ENCODE assay signal across 7 mouse cellular contexts in the genomic region with DNA sequence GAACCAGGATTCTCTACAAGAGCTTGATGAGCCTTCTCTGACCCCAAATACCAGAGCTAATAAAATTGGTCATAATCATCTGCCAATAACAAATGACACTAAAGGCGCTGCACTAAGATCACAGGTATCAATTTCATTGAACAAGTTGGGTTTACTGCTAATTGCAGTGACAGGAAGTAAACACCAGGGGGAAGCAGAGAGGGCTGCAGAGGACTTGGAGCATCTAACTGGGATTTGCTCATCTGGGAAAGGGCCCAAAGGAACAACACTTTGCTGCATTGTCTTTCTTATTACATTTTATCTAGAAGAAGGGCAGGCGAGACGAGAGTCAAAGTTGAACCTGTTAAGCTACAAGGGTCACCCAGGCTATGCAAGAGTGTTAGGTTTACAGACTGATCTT. TPM values are rescaled to one million over a fixed set of nuclear protein-coding genes. Genes with fewer than 3 reads are reported as not detected.
DNase-seq lines count a peak whose midpoint lies in the region; ATAC-seq and TF ChIP-seq lines count a peak whose summit lies in the region.

No protein-coding gene starts in this region.

- H3K36me3 ChIP-seq in C2C12 (ENCODE audit: control insufficient read depth, insufficient read depth), result peaks cover 19% of the 10 kb centered on the region
- peaks cover 91% of the 10 kb centered on the region for H3K36me3 ChIP-seq in embryonic facial prominence, embryonic 14.5 days (ENCODE audit: control insufficient read depth, insufficient read depth, low read length)
- peaks cover 73% of the 10 kb centered on the region for H3K36me3 ChIP-seq in lung, embryonic 14.5 days (ENCODE audit: insufficient read depth)
- H3K36me3 ChIP-seq in small intestine, adult 2 months (ENCODE audit: control insufficient read depth, insufficient read depth, low read length), result peaks cover 40% of the 10 kb centered on the region

- H3K4me2 ChIP-seq in embryonic facial prominence, embryonic 14.5 days (ENCODE audit: low read depth, low read length), result no peak overlapping the region
- H3K4me2 ChIP-seq in lung, embryonic 14.5 days, result no peak overlapping the region

- H3K4me1 ChIP-seq in embryonic facial prominence, embryonic 14.5 days (ENCODE audit: control insufficient read depth, insufficient read depth, low read length), result no peaks in the 10 kb centered on the region
- H3K4me1 ChIP-seq in lung, embryonic 14.5 days (ENCODE audit: insufficient read depth), result no peaks in the 10 kb centered on the region
- H3K4me1 ChIP-seq in small intestine, adult 2 months (ENCODE audit: control insufficient read depth, insufficient read depth, insufficient read length, low read length), result peaks cover 1% of the 10 kb centered on the region; the same call in 1 of the 2 replicates

- no peak for ATAC-seq in embryonic facial prominence, embryonic 14.5 days (ENCODE audit: low read depth)
- no peak for ATAC-seq in lung, embryonic 14.5 days (ENCODE audit: insufficient read depth)

- TF ChIP-seq CTCF in C2C12 (IDR thresholded peaks at IDR 0.05; ENCODE audit: control insufficient read depth, insufficient read depth, insufficient read length), result peak; percentile 34
- TF ChIP-seq CTCF in lung, embryonic 14.5 days (IDR thresholded peaks at IDR 0.05; ENCODE audit: low read depth), result peak; percentile 90
- TF ChIP-seq CTCF in small intestine, adult 2 months (IDR thresholded peaks at IDR 0.05; ENCODE audit: extremely low read depth, insufficient read length, insufficient replicate concordance, low read depth, low read length), result peak; percentile 65; the same call in 1 of the 2 replicates

- H3K27me3 ChIP-seq in C2C12 (ENCODE audit: control insufficient read depth, insufficient read depth, insufficient read length), result no peaks in the 10 kb centered on the region
- no peaks in the 10 kb centered on the region for H3K27me3 ChIP-seq in embryonic facial prominence, embryonic 14.5 days (replicated peaks; ENCODE audit: control insufficient read depth, insufficient read depth, low read length)
- no peaks in the 10 kb centered on the region for H3K27me3 ChIP-seq in lung, embryonic 14.5 days (ENCODE audit: insufficient read depth, low read length)
- no peaks in the 10 kb centered on the region for H3K27me3 ChIP-seq in small intestine, adult 2 months (ENCODE audit: control insufficient read depth, insufficient read depth, low read length)

- peak; percentile 66 for DNase-seq in 416B (ENCODE audit: low read depth)
- peak; percentile 51 to 73 for DNase-seq in adrenal gland, postnatal 36 days
- DNase-seq in embryonic facial prominence, embryonic 14.5 days (ENCODE audit: low spot score), result peak; percentile 35
- DNase-seq in kidney, postnatal 25 days, result peak; percentile 49 to 65
- DNase-seq in lung, embryonic 14.5 days, result peak; percentile 68

- H3K27ac ChIP-seq in embryonic facial prominence, embryonic 14.5 days (replicated peaks; ENCODE audit: low read depth, low read length), result no peak overlapping the region
- no peak overlapping the region for H3K27ac ChIP-seq in lung, embryonic 14.5 days (ENCODE audit: low read depth)
- H3K27ac ChIP-seq in small intestine, adult 2 months (ENCODE audit: insufficient read depth, low read depth, low read length), result no peak overlapping the region

- H3K4me3 ChIP-seq in C2C12 (ENCODE audit: insufficient read depth, poor library complexity, severe bottlenecking), result no peak overlapping the region
- no peak overlapping the region for H3K4me3 ChIP-seq in embryonic facial prominence, embryonic 14.5 days (ENCODE audit: low read depth, low read length)
- H3K4me3 ChIP-seq in lung, embryonic 14.5 days (ENCODE audit: low read depth, low read length), result no peak overlapping the region
- no peak overlapping the region for H3K4me3 ChIP-seq in small intestine, adult 2 months (ENCODE audit: low read depth, low read length)

- WGBS in embryonic facial prominence, embryonic 14.5 days, result 54% methylated on average over 3 of the region's 3 CpGs
- 62% methylated on average over 3 of the region's 3 CpGs for WGBS in lung, embryonic 14.5 days
- WGBS in small intestine, adult 2 months, result 32% methylated on average over 3 of the region's 3 CpGs

- TF ChIP-seq POLR2A in small intestine, adult 2 months (IDR thresholded peaks at IDR 0.05; ENCODE audit: low read depth, low read length), result no peak

- H3K79me3 ChIP-seq in C2C12 (ENCODE audit: low read depth), result no peaks in the 10 kb centered on the region

- H3ac ChIP-seq in C2C12 (ENCODE audit: control insufficient read depth, insufficient read length, low read depth), result no peak overlapping the region

- H3K9ac ChIP-seq in embryonic facial prominence, embryonic 14.5 days (ENCODE audit: low read depth, low read length), result no peak overlapping the region
- H3K9ac ChIP-seq in lung, embryonic 14.5 days, result no peak overlapping the region

- no peaks in the 10 kb centered on the region for H3K79me2 ChIP-seq in C2C12 (ENCODE audit: control insufficient read depth, insufficient read depth)

- no peaks in the 10 kb centered on the region for H3K9me3 ChIP-seq in embryonic facial prominence, embryonic 14.5 days (ENCODE audit: control insufficient read depth, low read length)
- H3K9me3 ChIP-seq in lung, embryonic 14.5 days (ENCODE audit: low read depth, low read length), result no peaks in the 10 kb centered on the region

TF ChIP-seq in C2C12, 6 proteins besides CTCF, POLR2A, EP300 and RAD21:
- TF ChIP-seq MYOD1 (IDR thresholded peaks at IDR 0.05; ENCODE audit: control insufficient read depth, insufficient read length, low read depth) (no peak), USF1 (IDR thresholded peaks at IDR 0.05; ENCODE audit: low read depth) (no peak), FOSL1 (IDR thresholded peaks at IDR 0.05; ENCODE audit: insufficient read depth, low read length, poor library complexity, severe bottlenecking) (no peak)

RNA-seq across cellular contexts. Expression of gene Ucp3, which starts 43.7 kb away (rescaled TPM):
- not detected for polyA plus RNA-seq in C2C12 (2012; fragmentation: generic; extraction: Trizol)
- total RNA-seq in adrenal gland, postnatal 36 days (2021), result 10 to 100 TPM; 14.6 to 29.8 TPM
- polyA plus RNA-seq in embryonic facial prominence, embryonic 14.5 days (2014; fragmentation: Nextera tagmentation; extraction: Ambion mirVana), result 0.20 and 0.24 TPM in 2 replicates
- not detected in 2 replicates for polyA plus RNA-seq in lung, embryonic 14.5 days (2014; fragmentation: Nextera tagmentation; extraction: Ambion mirVana)
- 0.11 and 0.23 TPM in 2 replicates for polyA plus RNA-seq in small intestine, adult 2 months (2012; rRNA removed)

RNA-seq across cellular contexts. Expression of gene Ppme1, which starts 57.0 kb away (rescaled TPM):
- polyA plus RNA-seq in C2C12 (2012; fragmentation: generic; extraction: Trizol), result 44.2 TPM
- 10 to 100 TPM; 53.8 to 67.6 TPM for total RNA-seq in adrenal gland, postnatal 36 days (2021)
- polyA plus RNA-seq in embryonic facial prominence, embryonic 14.5 days (2014; fragmentation: Nextera tagmentation; extraction: Ambion mirVana), result 49.4 and 53.3 TPM in 2 replicates
- polyA plus RNA-seq in lung, embryonic 14.5 days (2014; fragmentation: Nextera tagmentation; extraction: Ambion mirVana), result 60.3 and 68.3 TPM in 2 replicates
- polyA plus RNA-seq in small intestine, adult 2 months (2012; rRNA removed), result 35.1 and 45.8 TPM in 2 replicates

RNA-seq across cellular contexts. Expression of gene C2cd3, which starts 57.1 kb away (rescaled TPM):
- polyA plus RNA-seq in C2C12 (2012; fragmentation: generic; extraction: Trizol), result 7.8 TPM
- total RNA-seq in adrenal gland, postnatal 36 days (2021), result 10 to 100 TPM; 20.8 to 21.0 TPM
- polyA plus RNA-seq in embryonic facial prominence, embryonic 14.5 days (2014; fragmentation: Nextera tagmentation; extraction: Ambion mirVana), result 21.7 and 25.3 TPM in 2 replicates
- polyA plus RNA-seq in lung, embryonic 14.5 days (2014; fragmentation: Nextera tagmentation; extraction: Ambion mirVana), result 29.6 and 31.9 TPM in 2 replicates
- 6.6 and 10.1 TPM in 2 replicates for polyA plus RNA-seq in small intestine, adult 2 months (2012; rRNA removed)

Comparison
In these comparisons a context has a peak if more than half of its experiments do, and no peak if none do; other contexts are left out.
1. CTCF ChIP-seq: peak in every context shown above with its lines; median percentile 90 in lung, embryonic 14.5 days; 65 in small intestine, adult 2 months; 34 in C2C12.